ENCODE assay signal across 13 mouse cellular contexts in the genomic region with DNA sequence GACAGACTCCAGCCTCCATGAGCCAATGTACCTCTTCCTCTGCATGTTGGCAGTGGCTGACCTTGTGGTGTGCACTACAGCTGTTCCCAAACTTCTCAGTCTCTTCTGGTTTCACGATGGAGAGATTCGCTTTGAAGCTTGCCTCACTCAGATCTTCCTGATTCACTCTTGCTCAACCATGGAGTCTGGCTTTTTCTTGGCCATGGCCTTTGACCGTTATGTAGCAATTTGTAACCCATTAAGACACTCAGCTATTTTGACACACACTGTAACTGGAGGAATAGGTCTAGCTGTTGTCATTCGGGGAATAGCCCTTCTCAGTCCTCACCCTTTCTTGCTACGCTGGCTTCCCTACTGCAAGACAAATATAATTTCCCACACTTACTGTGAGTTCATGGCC. TPM values are rescaled to one million over a fixed set of nuclear protein-coding genes. Genes with fewer than 3 reads are reported as not detected.
"Had no signal": no experiment of that assay in that cellular context is flagged by ENCODE, and none has a peak within 500 bp of the region (broad histone marks: within the 10 kb centered on the region; RNA-seq: fewer than 3 reads in every experiment).

No protein-coding gene starts in this region.

RNA-seq across cellular contexts. Expression of a gene that starts 0.4 kb away (rescaled TPM):
- total RNA-seq: common myeloid progenitor, adult 5-6 weeks; forebrain, postnatal 0 days; gastrocnemius, adult 18-20 months; gastrocnemius, adult 2 months; gastrocnemius, adult 8-10 months; gastrocnemius, postnatal 10 days; gastrocnemius, postnatal 14 days; gastrocnemius, postnatal 25 days; gastrocnemius, postnatal 36 days; gastrocnemius, postnatal 4 days; heart, adult 18-20 months; heart, adult 2 months; heart, adult 8-10 months had no signal

RNA-seq across cellular contexts. Expression of a gene that starts 4.7 kb away (rescaled TPM):
- total RNA-seq: common myeloid progenitor, adult 5-6 weeks; forebrain, postnatal 0 days; gastrocnemius, adult 18-20 months; gastrocnemius, adult 2 months; gastrocnemius, adult 8-10 months; gastrocnemius, postnatal 10 days; gastrocnemius, postnatal 14 days; gastrocnemius, postnatal 25 days; gastrocnemius, postnatal 36 days; gastrocnemius, postnatal 4 days; heart, adult 18-20 months; heart, adult 2 months; heart, adult 8-10 months had no signal

RNA-seq across cellular contexts. Expression of a gene that starts 27.4 kb away (rescaled TPM):
- total RNA-seq: common myeloid progenitor, adult 5-6 weeks; forebrain, postnatal 0 days; gastrocnemius, adult 18-20 months; gastrocnemius, adult 2 months; gastrocnemius, adult 8-10 months; gastrocnemius, postnatal 10 days; gastrocnemius, postnatal 14 days; gastrocnemius, postnatal 25 days; gastrocnemius, postnatal 36 days; gastrocnemius, postnatal 4 days; heart, adult 18-20 months; heart, adult 2 months; heart, adult 8-10 months had no signal

RNA-seq across cellular contexts. Expression of a gene that starts 33.9 kb away (rescaled TPM):
- total RNA-seq: common myeloid progenitor, adult 5-6 weeks; forebrain, postnatal 0 days; gastrocnemius, adult 18-20 months; gastrocnemius, adult 2 months; gastrocnemius, adult 8-10 months; gastrocnemius, postnatal 10 days; gastrocnemius, postnatal 14 days; gastrocnemius, postnatal 25 days; gastrocnemius, postnatal 36 days; gastrocnemius, postnatal 4 days; heart, adult 18-20 months; heart, adult 2 months; heart, adult 8-10 months had no signal

RNA-seq across cellular contexts. Expression of a gene that starts 40.3 kb away (rescaled TPM):
- total RNA-seq: common myeloid progenitor, adult 5-6 weeks; forebrain, postnatal 0 days; gastrocnemius, adult 18-20 months; gastrocnemius, adult 2 months; gastrocnemius, adult 8-10 months; gastrocnemius, postnatal 10 days; gastrocnemius, postnatal 14 days; gastrocnemius, postnatal 25 days; gastrocnemius, postnatal 36 days; gastrocnemius, postnatal 4 days; heart, adult 18-20 months; heart, adult 2 months; heart, adult 8-10 months had no signal
